In the genomic region with DNA sequence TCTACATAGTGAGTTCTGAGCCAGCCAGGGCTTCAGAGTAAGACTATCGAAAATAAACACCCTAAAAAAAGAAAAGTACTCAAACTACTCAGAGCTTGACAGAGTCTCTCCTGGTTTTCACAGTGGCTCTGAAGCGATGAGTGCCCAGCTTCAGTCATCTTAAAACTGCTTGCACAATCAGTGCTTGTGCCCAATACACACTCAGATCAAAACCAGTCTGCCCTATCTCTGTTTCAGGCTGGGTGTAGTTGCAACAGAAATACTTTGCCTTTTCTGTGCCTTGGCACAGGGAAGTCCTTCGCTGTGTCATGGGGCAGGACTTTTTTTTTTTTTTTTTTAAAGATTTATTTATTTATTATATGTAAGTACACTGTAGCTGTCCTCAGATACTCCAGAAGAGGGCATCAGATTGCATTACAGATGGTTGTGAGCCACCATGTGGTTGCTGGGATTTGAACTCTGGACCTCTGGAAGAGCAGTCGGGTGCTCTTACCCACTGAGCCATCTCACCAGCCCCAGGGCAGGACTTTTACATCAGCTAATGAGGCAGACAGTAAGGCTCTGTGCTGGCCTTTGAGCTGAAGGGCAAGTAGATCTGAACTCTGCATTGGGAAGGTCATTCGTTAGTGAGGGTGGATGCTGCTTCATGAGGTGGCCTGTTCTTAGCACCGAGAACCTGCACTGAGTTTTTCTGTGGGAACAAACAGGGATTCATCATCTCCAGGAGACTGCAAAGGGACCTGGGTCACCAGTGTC, we compare ENCODE assay signal across 25 mouse cellular contexts. TPM values are rescaled to one million over a fixed set of nuclear protein-coding genes. Genes with fewer than 3 reads are reported as not detected.
DNase-seq lines count a peak whose midpoint lies in the region; ATAC-seq and TF ChIP-seq lines count a peak whose summit lies in the region.
"Had no signal": no experiment of that assay in that cellular context is flagged by ENCODE, and none has a peak within 500 bp of the region (broad histone marks: within the 10 kb centered on the region; RNA-seq: fewer than 3 reads in every experiment).

No protein-coding gene starts in this region.

- peaks cover 47% of the 10 kb centered on the region for H3K36me3 ChIP-seq in kidney, embryonic 15.5 days

- peak overlapping the region; percentile 13; the same call in 1 of the 2 replicates for H3K4me3 ChIP-seq in gastrocnemius, adult 2 months
- H3K4me3 ChIP-seq in kidney, embryonic 15.5 days (replicated peaks), result no peak overlapping the region
- H3K4me3 ChIP-seq in lung, adult 2 months (replicated peaks; ENCODE audit: extremely low read depth, low read depth, low read length), result no peak overlapping the region
- H3K4me3 ChIP-seq: embryonic facial prominence, embryonic 10.5 days; forebrain, embryonic 13.5 days; heart, embryonic 12.5 days; limb, embryonic 10.5 days; lung, embryonic 15.5 days; midbrain, embryonic 15.5 days had no signal

- ATAC-seq in kidney, embryonic 15.5 days (replicated peaks; ENCODE audit: low FRiP score), result no peak
- ATAC-seq: forebrain, embryonic 13.5 days; hindbrain, embryonic 16.5 days; intestine, embryonic 16.5 days; midbrain, embryonic 15.5 days had no signal

- no peaks in the 10 kb centered on the region for H3K9me3 ChIP-seq in kidney, embryonic 15.5 days (replicated peaks)
- H3K9me3 ChIP-seq: embryonic facial prominence, embryonic 10.5 days; forebrain, embryonic 13.5 days; heart, embryonic 12.5 days; limb, embryonic 10.5 days; lung, embryonic 15.5 days; midbrain, embryonic 15.5 days had no signal

- H3K4me2 ChIP-seq in kidney, embryonic 15.5 days, result no peak overlapping the region
- H3K4me2 ChIP-seq: forebrain, embryonic 13.5 days; heart, embryonic 12.5 days; liver, embryonic 11.5 days; lung, embryonic 15.5 days; midbrain, embryonic 15.5 days had no signal

- H3K27me3 ChIP-seq in kidney, embryonic 15.5 days, result no peaks in the 10 kb centered on the region
- H3K27me3 ChIP-seq: CH12.LX; forebrain, embryonic 13.5 days; heart, embryonic 12.5 days; lung, embryonic 15.5 days; midbrain, embryonic 15.5 days had no signal

- no peak overlapping the region for H3K9ac ChIP-seq in kidney, embryonic 15.5 days
- H3K9ac ChIP-seq: forebrain, embryonic 13.5 days; heart, embryonic 12.5 days; lung, embryonic 15.5 days; midbrain, embryonic 15.5 days had no signal

- peaks cover 17% of the 10 kb centered on the region for H3K4me1 ChIP-seq in kidney, embryonic 15.5 days
- peaks cover 3% of the 10 kb centered on the region for H3K4me1 ChIP-seq in lung, adult 2 months (ENCODE audit: control insufficient read depth, insufficient read depth, low read length)
- H3K4me1 ChIP-seq: embryonic facial prominence, embryonic 10.5 days; forebrain, embryonic 13.5 days; limb, embryonic 10.5 days; lung, embryonic 15.5 days; midbrain, embryonic 15.5 days had no signal

- TF ChIP-seq CTCF in gastrocnemius, adult 2 months (IDR thresholded peaks at IDR 0.05), result no peak
- TF ChIP-seq CTCF in lung, adult 2 months (IDR thresholded peaks at IDR 0.05; ENCODE audit: insufficient read depth, low read length), result no peak

- H3K27ac ChIP-seq in gastrocnemius, adult 2 months, result peak overlapping the region; percentile 85
- H3K27ac ChIP-seq in kidney, embryonic 15.5 days, result peak overlapping the region; percentile 63; the same call in 1 of the 2 replicates
- H3K27ac ChIP-seq: embryonic facial prominence, embryonic 10.5 days; forebrain, embryonic 13.5 days; limb, embryonic 10.5 days; lung, embryonic 15.5 days; midbrain, embryonic 15.5 days had no signal

- TF ChIP-seq POLR2A in lung, adult 2 months (IDR thresholded peaks at IDR 0.05; ENCODE audit: borderline replicate concordance, extremely low read depth, low read depth, low read length), result no peak

- no peak for DNase-seq in gastrocnemius, adult 2 months
- DNase-seq in gastrocnemius, adult 18-20 months (ENCODE audit: low spot score), result no peak
- no peak for DNase-seq in kidney, postnatal 14 days
- peak; percentile 7 for DNase-seq in lung, postnatal 10 days
- DNase-seq in lung, adult 2 months, result no peak
- DNase-seq in right cerebral cortex, postnatal 10 days (ENCODE audit: low spot score in 2 of 2), result no peak
- no peak for DNase-seq in layer of hippocampus, adult 8-10 months (ENCODE audit: low spot score in 2 of 2)
- DNase-seq: cerebellum, adult 8-10 months; right cerebral cortex, postnatal 25 days; thymus, adult 2 months had no signal

- 88% methylated on average over 6 of the region's 6 CpGs for WGBS in kidney, embryonic 15.5 days
- WGBS in lung, adult 2 months, result 75% methylated on average over 6 of the region's 6 CpGs

- intact Hi-C loops in gastrocnemius, adult 2 months (cut with DNase I), result no loop called here

RNA-seq across cellular contexts. Expression of gene Aco2, which starts 14.9 kb away (rescaled TPM):
- 1,000 to 10,000 TPM; 1,155 to 1,439 TPM for total RNA-seq in gastrocnemius, adult 2 months (2021)
- total RNA-seq in gastrocnemius, adult 18-20 months (2021), result 1,000 to 10,000 TPM; 1,165 to 1,199 TPM
- polyA plus RNA-seq in kidney, embryonic 15.5 days (2015; fragmentation: Nextera tagmentation; extraction: Ambion mirVana), result 216 and 224 TPM in 2 replicates
- polyA plus RNA-seq in lung, adult 2 months (2012; rRNA removed), result 147 and 242 TPM in 2 replicates
- 100 to 1,000 TPM; 456 to 502 (median 473) TPM for total RNA-seq in layer of hippocampus, adult 8-10 months (2022)

RNA-seq across cellular contexts. Expression of gene Phf5a, which starts 15.3 kb away (rescaled TPM):
- 10 to 100 TPM; 38.4 to 39.9 TPM for total RNA-seq in gastrocnemius, adult 2 months (2021)
- 10 to 100 TPM; 35.5 to 35.7 TPM for total RNA-seq in gastrocnemius, adult 18-20 months (2021)
- 159 and 163 TPM in 2 replicates for polyA plus RNA-seq in kidney, embryonic 15.5 days (2015; fragmentation: Nextera tagmentation; extraction: Ambion mirVana)
- polyA plus RNA-seq in lung, adult 2 months (2012; rRNA removed), result 23.6 and 34.4 TPM in 2 replicates
- 10 to 100 TPM; 35.7 to 44.3 (median 36.7) TPM for total RNA-seq in layer of hippocampus, adult 8-10 months (2022)

RNA-seq across cellular contexts. Expression of gene Tob2, which starts 28.4 kb away (rescaled TPM):
- total RNA-seq in gastrocnemius, adult 2 months (2021), result 100 to 1,000 TPM; 151 to 205 TPM
- total RNA-seq in gastrocnemius, adult 18-20 months (2021), result 100 to 1,000 TPM in 1 of 2 experiments, 10 to 100 TPM in 1; 89.1 to 174 TPM
- 28.2 and 29.3 TPM in 2 replicates for polyA plus RNA-seq in kidney, embryonic 15.5 days (2015; fragmentation: Nextera tagmentation; extraction: Ambion mirVana)
- 35.8 and 39.0 TPM in 2 replicates for polyA plus RNA-seq in lung, adult 2 months (2012; rRNA removed)
- 10 to 100 TPM; 24.8 to 39.6 (median 30.6) TPM for total RNA-seq in layer of hippocampus, adult 8-10 months (2022)

RNA-seq across cellular contexts. Expression of gene Polr3h, which starts 39.1 kb away (rescaled TPM):
- total RNA-seq in gastrocnemius, adult 2 months (2021), result 1 to 10 TPM; 6.4 to 7.6 TPM
- total RNA-seq in gastrocnemius, adult 18-20 months (2021), result 1 to 10 TPM; 5.8 to 7.2 TPM
- polyA plus RNA-seq in kidney, embryonic 15.5 days (2015; fragmentation: Nextera tagmentation; extraction: Ambion mirVana), result 80.1 and 80.8 TPM in 2 replicates
- 7.7 and 11.8 TPM in 2 replicates for polyA plus RNA-seq in lung, adult 2 months (2012; rRNA removed)
- total RNA-seq in layer of hippocampus, adult 8-10 months (2022), result 10 to 100 TPM; 39.5 to 50.1 (median 47.8) TPM

RNA-seq across cellular contexts. Expression of gene Csdc2, which starts 49.6 kb away (rescaled TPM):
- 1 to 10 TPM; 1.6 to 2.1 TPM for total RNA-seq in gastrocnemius, adult 2 months (2021)
- total RNA-seq in gastrocnemius, adult 18-20 months (2021), result 1 to 10 TPM; 1.0 to 1.5 TPM
- 24.7 and 30.7 TPM in 2 replicates for polyA plus RNA-seq in kidney, embryonic 15.5 days (2015; fragmentation: Nextera tagmentation; extraction: Ambion mirVana)
- 8.0 and 9.7 TPM in 2 replicates for polyA plus RNA-seq in lung, adult 2 months (2012; rRNA removed)
- total RNA-seq in layer of hippocampus, adult 8-10 months (2022), result 10 to 100 TPM; 63.2 to 67.4 (median 65.9) TPM
- total RNA-seq: hematopoietic stem cell, adult 5-6 weeks; megakaryocyte-erythroid progenitor cell, adult 5-6 weeks; MEL; neutrophil, adult 5-6 weeks had no signal
